Mouse (Mus musculus) neural tube, embryonic 11.5 days (tissue): ENCODE measurements around the gene Pax4. TPM values are rescaled to one million over a fixed set of nuclear protein-coding genes. Genes with fewer than 3 reads are reported as not detected.

Experiments
- ATAC-seq: fragments of 200-750 bp; cut with Nextera tagmentation; 2 replicates; pipeline ENCODE4 v1.8.0; 2017; ENCODE audit warnings: moderate number of reproducible peaks, mild to moderate bottlenecking, moderate TSS enrichment, moderate library complexity; ENCODE audit not compliant: insufficient read depth, low FRiP score, low TSS enrichment
- DNase-seq: peaks from one replicate; pipeline ENCODE4 v3.0.0-alpha.2; 2015; ENCODE audit warnings: low spot score
- H3K27ac ChIP-seq: fragments of 300-500 bp; sonication (generic); 2 replicates; pipeline ENCODE4 v1.5.1; 2014; ENCODE audit warnings: low read depth, mild to moderate bottlenecking, low read length
- H3K27me3 ChIP-seq: fragments of 300-500 bp; sonication (generic); 2 replicates; pipeline ENCODE4 v1.6.1; 2014; ENCODE audit warnings: mild to moderate bottlenecking, low read length, mixed read lengths; ENCODE audit not compliant: control insufficient read depth, insufficient read depth
- H3K36me3 ChIP-seq: fragments of 300-500 bp; sonication (generic); 2 replicates; pipeline ENCODE4 v1.6.1; 2014; ENCODE audit warnings: mild to moderate bottlenecking, low read length, moderate library complexity, mixed read lengths; ENCODE audit not compliant: control insufficient read depth, insufficient read depth
- H3K4me1 ChIP-seq: fragments of 300-500 bp; sonication (generic); 2 replicates; pipeline ENCODE4 v1.6.1; 2014; ENCODE audit warnings: low read length, mixed read lengths; ENCODE audit not compliant: control insufficient read depth, insufficient read depth
- H3K4me2 ChIP-seq: fragments of 300-500 bp; sonication (generic); 2 replicates; pipeline ENCODE4 v1.6.1; 2014; ENCODE audit warnings: low read depth, mild to moderate bottlenecking, moderate library complexity
- H3K4me3 ChIP-seq: fragments of 300-500 bp; sonication (generic); 2 replicates; pipeline ENCODE4 v1.5.1; 2014; ENCODE audit warnings: low read depth, low read length
- H3K9ac ChIP-seq: fragments of 300-500 bp; sonication (generic); 2 replicates; pipeline ENCODE4 v1.6.1; 2014; ENCODE audit warnings: mild to moderate bottlenecking, low read length
- H3K9me3 ChIP-seq: fragments of 300-500 bp; sonication (generic); 2 replicates; pipeline ENCODE4 v1.6.1; 2016; ENCODE audit warnings: low read length; ENCODE audit not compliant: control insufficient read depth
- whole genome bisulfite sequencing: fragments of 180-500 bp; shearing (Covaris S2); extraction: QIAGEN DNeasy Blood & Tissue Kit; methylation state at CpG from one replicate; pipeline ENCODE4 v1.1.7; 2014; 5-methylcytosine and 5-hydroxymethylcytosine counted together
- polyA plus RNA-seq: library from polyadenylated mRNA; unstranded; fragments of >200 nt; fragmentation: Nextera tagmentation; extraction: Ambion mirVana; gene quantifications from 2 replicates; pipeline ENCODE4 v1.2.1, GENCODE M21; 2014

The Pax4 gene
- polyA plus RNA-seq, 1 experiment from 2014 or later, result not detected

- H3K4me1 ChIP-seq, result peaks cover 16% of the 10 kb centered on the region
- WGBS, result 82% methylated on average over 2 of the region's 2 CpGs
- DNase-seq (no peak), ATAC-seq (no peak)
- H3K27ac ChIP-seq, result no peak overlapping the region
- no peaks in the 10 kb centered on the region for H3K27me3 ChIP-seq
- no peak overlapping the region for H3K9ac ChIP-seq
- H3K4me3 ChIP-seq, result no peak overlapping the region
- no peak overlapping the region for H3K4me2 ChIP-seq
- peaks cover 9% of the 10 kb centered on the region for H3K36me3 ChIP-seq
- H3K9me3 ChIP-seq, result no peaks in the 10 kb centered on the region
These were observed 29.5 kb downstream of the Pax4 start for GRCm38 (mm10) chr6:28419673-28420072.

- H3K4me1 ChIP-seq, result peaks cover 16% of the 10 kb centered on the region
- H3K4me3 ChIP-seq, result no peak overlapping the region
- no peak overlapping the region for H3K27ac ChIP-seq
- no peak overlapping the region for H3K4me2 ChIP-seq
- peaks cover 9% of the 10 kb centered on the region for H3K36me3 ChIP-seq
- no peak overlapping the region for H3K9ac ChIP-seq
- ATAC-seq (no peak), DNase-seq (no peak)
- no peaks in the 10 kb centered on the region for H3K9me3 ChIP-seq
- no peaks in the 10 kb centered on the region for H3K27me3 ChIP-seq
- WGBS, result 92% methylated on average over 14 of the region's 14 CpGs
These were observed 30.7 kb downstream of the Pax4 start for GRCm38 (mm10) chr6:28418449-28418848.

- Histone ChIP-seq H3K36me3 (peaks cover 9% of the 10 kb centered on the region), H3K4me2 (no peak overlapping the region), H3K9me3 (no peaks in the 10 kb centered on the region), H3K4me1 (peaks cover 16% of the 10 kb centered on the region), H3K27ac (no peak overlapping the region), H3K4me3 (no peak overlapping the region), H3K9ac (no peak overlapping the region), H3K27me3 (no peaks in the 10 kb centered on the region)
- DNase-seq, result no peak
- no peak for ATAC-seq
- WGBS, result 76% methylated on average over 4 of the region's 4 CpGs
These were observed 32.2 kb downstream of the Pax4 start for GRCm38 (mm10) chr6:28416981-28417380.

GRCm38 (mm10) chr6:28411236-28411635 is 37.9 kb downstream of the Pax4 start:
- H3K4me2 ChIP-seq, result no peak overlapping the region
- no peak for ATAC-seq
- H3K27ac ChIP-seq, result no peak overlapping the region
- 67% methylated on average over 2 of the region's 2 CpGs for WGBS
- no peaks in the 10 kb centered on the region for H3K4me1 ChIP-seq
- DNase-seq, result no peak
- no peaks in the 10 kb centered on the region for H3K36me3 ChIP-seq
- H3K27me3 ChIP-seq, result no peaks in the 10 kb centered on the region
- no peak overlapping the region for H3K9ac ChIP-seq
- no peaks in the 10 kb centered on the region for H3K9me3 ChIP-seq
- H3K4me3 ChIP-seq, result no peak overlapping the region

- 87% methylated on average over 9 of the region's 9 CpGs for WGBS
- H3K9ac ChIP-seq, result no peak overlapping the region
- H3K9me3 ChIP-seq, result no peaks in the 10 kb centered on the region
- ATAC-seq, result no peak
- H3K4me3 ChIP-seq, result no peak overlapping the region
- no peaks in the 10 kb centered on the region for H3K36me3 ChIP-seq
- no peak overlapping the region for H3K4me2 ChIP-seq
- H3K4me1 ChIP-seq, result no peaks in the 10 kb centered on the region
- H3K27ac ChIP-seq, result no peak overlapping the region
- DNase-seq, result no peak
- H3K27me3 ChIP-seq, result no peaks in the 10 kb centered on the region
These were observed 39.1 kb downstream of the Pax4 start for GRCm38 (mm10) chr6:28410053-28410452.

- Histone ChIP-seq H3K4me3 (no peak overlapping the region), H3K9me3 (no peaks in the 10 kb centered on the region), H3K4me2 (no peak overlapping the region), H3K9ac (no peak overlapping the region), H3K27ac (no peak overlapping the region), H3K36me3 (no peaks in the 10 kb centered on the region), H3K27me3 (no peaks in the 10 kb centered on the region), H3K4me1 (no peaks in the 10 kb centered on the region)
- 86% methylated on average over 4 of the region's 4 CpGs for WGBS
- no peak for DNase-seq
- no peak for ATAC-seq
These were observed 49.4 kb downstream of the Pax4 start for GRCm38 (mm10) chr6:28399791-28400190.

- Histone ChIP-seq H3K27me3 (no peaks in the 10 kb centered on the region), H3K36me3 (no peaks in the 10 kb centered on the region), H3K4me1 (no peaks in the 10 kb centered on the region), H3K9ac (no peak overlapping the region), H3K27ac (no peak overlapping the region), H3K9me3 (no peaks in the 10 kb centered on the region), H3K4me2 (no peak overlapping the region), H3K4me3 (no peak overlapping the region)
- DNase-seq (no peak), ATAC-seq (no peak)
- 88% methylated on average over 3 of the region's 3 CpGs for WGBS
These were observed 50.4 kb downstream of the Pax4 start for GRCm38 (mm10) chr6:28398726-28399125.

GRCm38 (mm10) chr6:28397681-28398203 is 51.4 kb downstream of the Pax4 start, which contains the start of gene Zfp800:
Gene Zfp800 (minus strand): TSS chr6:28398005.
- H3K9ac ChIP-seq, result peak within 1 kb of the TSS; percentile 57
- DNase-seq (peak; percentile 70), ATAC-seq (peak; percentile 73)
- no peaks in the 10 kb centered on the region for H3K27me3 ChIP-seq
- peak within 1 kb of the TSS; percentile 43 for H3K4me3 ChIP-seq
- peak within 1 kb of the TSS; percentile 67 for H3K4me2 ChIP-seq
- H3K9me3 ChIP-seq, result no peaks in the 10 kb centered on the region
- no peaks in the 10 kb centered on the region for H3K36me3 ChIP-seq
- peak within 1 kb of the TSS; percentile 30; the same call in 1 of the 2 replicates for H3K27ac ChIP-seq
- WGBS, result under 1% methylated on average over 33 of the region's 33 CpGs
- H3K4me1 ChIP-seq, result no peaks in the 10 kb centered on the region

GRCm38 (mm10) chr6:28396853-28397457 is 52.2 kb downstream of the Pax4 start:
- DNase-seq (peak; percentile 59), ATAC-seq (no peak)
- Histone ChIP-seq H3K27ac (no peak overlapping the region), H3K27me3 (no peaks in the 10 kb centered on the region), H3K4me2 (peak overlapping the region; percentile 67), H3K9me3 (no peaks in the 10 kb centered on the region), H3K9ac (peak overlapping the region; percentile 57), H3K4me3 (peak overlapping the region; percentile 43), H3K36me3 (no peaks in the 10 kb centered on the region), H3K4me1 (no peaks in the 10 kb centered on the region)
- 1% methylated on average over 19 of the region's 19 CpGs for WGBS
